Mouse (Mus musculus): ENCODE data around the gene Nek7.

The Nek7 gene

GRCm38 (mm10) chr1:138571038-138571441, 48.9 kb downstream of the Nek7 start:
- DNase-seq (ENCODE audit: low spot score): no peak

DNA sequence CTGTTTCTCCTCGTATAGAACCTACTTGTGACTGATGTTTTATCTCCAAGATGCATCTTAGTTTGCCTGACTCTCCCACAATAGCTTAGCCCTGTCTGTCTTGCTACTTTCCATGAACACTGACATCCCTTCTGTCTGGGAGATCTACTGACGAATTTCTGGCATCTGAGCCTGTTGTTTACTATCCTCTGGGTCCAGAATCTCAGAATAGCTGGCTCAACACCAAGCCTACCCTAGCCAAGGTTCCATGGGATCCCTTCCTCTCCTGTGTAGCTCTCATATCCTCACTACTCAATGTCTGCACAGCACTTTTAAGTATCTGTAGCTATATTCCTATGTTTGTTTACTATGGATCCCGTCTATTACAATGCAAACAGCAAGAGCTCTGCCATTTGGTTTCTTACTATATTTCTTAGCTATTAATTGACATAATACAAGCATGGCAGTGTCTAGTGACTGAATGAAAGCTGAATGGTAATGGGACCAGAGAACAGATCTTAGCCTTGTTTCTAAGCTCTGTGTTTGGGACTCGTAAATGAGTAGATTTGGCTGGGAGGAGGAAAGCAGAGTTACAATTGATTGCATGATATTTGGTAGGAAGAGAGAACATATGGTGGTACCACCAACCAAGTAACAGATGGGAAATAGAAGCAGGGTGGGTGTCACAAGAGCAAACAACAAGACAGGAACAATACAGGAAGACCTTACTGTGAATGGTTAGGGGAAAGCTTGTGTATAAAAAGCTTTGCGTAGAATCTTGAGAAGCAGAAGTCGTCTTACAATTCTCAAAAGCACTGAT, 51.3 kb downstream of the Nek7 start:
- no peak for DNase-seq (ENCODE audit: low spot score)

DNA sequence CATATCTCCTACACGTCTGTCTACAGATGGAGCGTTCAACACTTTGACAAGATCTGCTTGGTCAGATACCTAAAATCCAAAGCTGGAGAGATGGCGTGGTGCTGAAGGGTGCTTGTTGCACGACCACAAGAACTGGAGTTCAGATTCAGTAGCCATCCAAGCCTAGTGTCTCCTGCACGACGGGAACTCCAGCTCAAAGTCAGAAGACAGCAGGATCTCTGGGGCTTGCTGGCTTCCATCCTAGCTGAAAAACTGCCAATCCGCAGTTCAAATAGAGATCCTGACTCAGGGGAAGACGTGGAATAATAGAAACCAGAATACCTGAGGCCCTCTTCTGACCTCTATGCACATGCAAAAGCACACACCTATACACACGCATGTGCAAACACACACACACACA, 52.0 kb downstream of the Nek7 start:
- DNase-seq (ENCODE audit: low spot score): no peak

DNA sequence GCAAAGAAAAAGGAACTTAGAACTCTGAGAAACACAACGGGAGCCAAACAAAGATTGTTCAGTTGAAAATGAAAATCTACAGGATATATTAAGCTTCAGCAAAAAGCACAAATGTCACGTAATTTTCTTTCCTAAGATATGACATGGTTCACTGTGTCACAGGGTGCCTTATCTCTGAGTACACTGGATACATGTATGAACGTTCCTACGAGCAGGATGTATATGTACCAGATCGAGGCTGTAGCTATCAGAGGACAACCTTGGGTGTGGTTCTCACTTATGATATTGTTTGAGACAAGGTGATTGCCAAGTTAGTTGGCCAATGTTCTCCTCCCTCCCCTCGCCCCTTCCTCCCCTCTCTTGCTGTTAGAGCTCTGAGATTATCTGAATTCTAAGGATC, 55.3 kb downstream of the Nek7 start:
- no peak for DNase-seq (ENCODE audit: low spot score)

- no peak for DNase-seq (ENCODE audit: low spot score)
These were observed 59.2 kb downstream of the Nek7 start for GRCm38 (mm10) chr1:138560733-138561132.

GRCm38 (mm10) chr1:138559213-138560101, 60.5 kb downstream of the Nek7 start:
- DNase-seq (ENCODE audit: low spot score): peak; percentile 75

GRCm38 (mm10) chr1:138558342-138558741, 61.6 kb downstream of the Nek7 start:
- DNase-seq (ENCODE audit: low spot score): peak; percentile 34

DNA sequence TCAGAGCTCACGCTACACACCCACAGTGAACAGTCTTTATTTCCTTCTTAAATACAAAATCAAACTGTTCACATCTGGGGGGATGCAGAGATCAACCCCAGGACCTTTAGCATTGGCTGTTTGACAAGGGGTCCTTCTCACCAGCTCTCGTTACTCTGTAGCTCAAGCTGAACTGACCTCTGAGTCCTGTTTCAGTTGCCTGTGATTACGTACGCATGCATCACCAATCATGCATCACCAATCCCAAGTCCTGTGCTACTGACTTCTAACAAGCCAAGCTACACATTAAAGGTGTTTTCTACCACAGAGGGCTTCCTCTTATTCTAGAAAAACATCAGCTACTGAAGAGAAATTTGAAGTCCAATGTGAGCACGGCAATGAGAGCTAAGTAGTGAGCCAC, 65.0 kb downstream of the Nek7 start:
- no peak for DNase-seq (ENCODE audit: low spot score)

DNA sequence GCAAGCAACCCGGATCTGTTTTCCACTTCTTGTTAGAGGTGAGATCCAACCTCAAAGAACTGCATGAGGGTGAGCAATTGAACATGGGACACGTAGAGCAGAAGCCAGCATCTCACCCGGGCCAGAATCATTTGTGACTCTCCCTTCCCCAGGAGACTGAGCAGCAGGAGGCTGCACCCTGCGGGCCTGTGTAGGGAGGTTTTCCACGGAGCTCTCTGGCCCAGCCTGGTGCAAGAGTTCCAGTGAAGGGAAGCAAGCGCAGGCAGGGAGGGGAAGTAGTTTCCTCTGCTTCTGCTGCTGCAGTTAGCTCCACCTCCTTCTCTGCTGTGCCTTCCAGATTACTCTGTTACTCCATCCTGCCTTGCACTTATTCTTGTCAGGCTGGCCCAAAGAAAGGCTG, 69.8 kb downstream of the Nek7 start:
- DNase-seq (ENCODE audit: low spot score): no peak

DNA sequence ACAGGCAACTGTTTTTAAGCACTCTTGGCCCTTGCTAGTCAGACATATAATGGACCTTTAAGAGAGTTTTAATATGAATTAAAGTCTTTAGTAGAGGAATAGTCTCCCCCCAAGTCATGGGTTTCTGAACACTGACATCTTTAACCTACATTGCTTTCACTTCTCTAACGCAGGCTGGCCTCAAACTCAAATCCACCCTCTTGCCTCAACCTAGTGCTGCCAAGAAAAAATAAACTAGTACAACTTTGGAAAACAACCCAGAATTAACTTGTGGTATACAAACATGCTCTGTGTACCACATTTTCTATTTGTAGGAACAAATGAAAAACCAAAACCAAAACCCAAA, 77.8 kb downstream of the Nek7 start:
- DNase-seq (ENCODE audit: low spot score): no peak

DNA sequence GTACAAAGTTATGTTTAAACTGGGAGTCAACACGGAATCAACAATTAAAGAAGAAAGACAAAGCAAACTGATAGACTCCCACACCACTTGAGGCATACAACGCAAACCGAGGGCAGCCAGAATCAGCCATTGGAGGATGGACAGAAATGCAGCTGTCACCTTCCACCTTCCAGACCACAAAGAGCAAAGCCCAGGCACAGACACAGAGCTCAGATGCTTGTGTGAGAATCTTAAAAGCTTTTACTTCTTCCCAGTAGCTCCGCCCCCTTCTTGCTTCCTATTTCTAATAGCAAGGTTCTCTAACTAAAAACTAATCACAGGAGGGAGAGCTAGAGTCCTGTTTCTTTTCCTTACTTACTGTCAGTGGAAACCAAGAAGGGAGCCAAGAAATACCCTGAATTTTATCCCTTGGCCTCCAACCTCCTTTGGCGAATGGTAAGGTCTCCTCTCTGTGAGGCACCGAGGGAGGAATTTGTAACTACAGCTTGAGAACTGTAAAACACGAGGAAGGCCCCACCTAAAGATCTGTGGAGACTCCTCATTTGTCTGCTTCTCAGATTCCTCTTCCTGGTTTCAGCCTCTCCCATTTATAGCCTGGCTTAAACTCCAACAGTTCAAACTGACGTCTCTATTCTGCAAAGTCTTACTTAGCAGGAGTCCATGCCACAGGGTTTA, 78.3 kb downstream of the Nek7 start:
- no peak for DNase-seq (ENCODE audit: low spot score)

DNA sequence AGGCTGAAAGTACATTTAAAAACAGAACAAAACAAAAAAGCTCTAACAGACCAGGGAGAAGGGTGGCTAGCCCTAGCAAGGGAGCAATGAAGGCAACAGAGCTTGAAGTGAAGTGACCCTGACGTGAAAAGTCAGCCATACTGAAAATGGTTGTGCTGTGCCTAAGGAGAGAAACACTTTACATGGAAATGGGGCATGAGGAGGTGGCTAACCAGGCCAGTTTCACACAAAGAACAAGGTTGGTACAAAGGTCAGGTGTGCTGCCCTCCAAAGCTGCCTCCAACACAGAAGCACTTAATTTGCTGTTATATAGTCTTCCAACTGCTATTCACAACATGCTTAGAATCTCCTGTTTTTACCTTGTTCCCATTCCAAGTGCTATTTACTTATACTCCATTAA, 80.2 kb downstream of the Nek7 start:
- no peak for DNase-seq (ENCODE audit: low spot score)

DNA sequence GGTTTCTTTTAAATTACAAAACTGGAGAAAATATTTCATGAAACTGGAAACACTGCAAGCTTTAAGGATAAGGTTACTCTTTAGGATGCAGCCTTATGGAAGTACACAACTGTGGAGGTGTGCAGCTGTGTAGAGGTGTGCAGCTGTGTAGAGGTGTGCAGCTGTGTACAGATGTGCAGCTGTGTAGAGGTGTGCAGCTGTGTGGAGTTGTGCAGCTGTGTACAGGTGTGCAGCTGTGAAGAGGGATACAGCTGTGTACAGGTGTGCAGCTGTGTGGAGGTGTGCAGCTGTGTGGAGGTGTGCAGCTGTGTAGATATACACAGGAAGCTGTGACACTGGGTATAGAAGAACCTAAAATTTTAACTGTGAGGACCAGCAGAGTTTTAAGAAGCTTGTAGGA, 81.7 kb downstream of the Nek7 start:
- DNase-seq (ENCODE audit: low spot score): no peak

GRCm38 (mm10) chr1:138535758-138536574, 84.0 kb downstream of the Nek7 start:
- no peak for DNase-seq (ENCODE audit: low spot score)

DNA sequence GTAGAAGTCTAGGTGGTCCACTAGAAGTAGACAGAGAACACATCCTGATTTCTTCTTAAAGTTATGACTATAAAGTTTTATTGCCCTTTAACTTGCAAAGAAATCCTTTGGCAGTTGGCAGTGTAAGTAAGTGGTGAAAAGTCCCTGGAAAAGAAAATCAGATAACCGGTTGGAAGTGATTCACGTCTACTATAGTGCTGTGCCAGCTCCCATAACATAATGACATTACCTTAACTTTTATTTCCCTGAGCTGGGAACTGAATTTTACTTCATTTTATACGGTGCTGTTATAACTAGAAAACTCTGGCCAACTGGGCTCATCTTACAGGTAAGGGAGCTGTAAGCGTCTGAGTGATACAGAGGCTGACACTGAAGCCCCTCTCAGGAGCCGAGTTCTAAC, 89.3 kb downstream of the Nek7 start:
- no peak for DNase-seq (ENCODE audit: low spot score)

DNA sequence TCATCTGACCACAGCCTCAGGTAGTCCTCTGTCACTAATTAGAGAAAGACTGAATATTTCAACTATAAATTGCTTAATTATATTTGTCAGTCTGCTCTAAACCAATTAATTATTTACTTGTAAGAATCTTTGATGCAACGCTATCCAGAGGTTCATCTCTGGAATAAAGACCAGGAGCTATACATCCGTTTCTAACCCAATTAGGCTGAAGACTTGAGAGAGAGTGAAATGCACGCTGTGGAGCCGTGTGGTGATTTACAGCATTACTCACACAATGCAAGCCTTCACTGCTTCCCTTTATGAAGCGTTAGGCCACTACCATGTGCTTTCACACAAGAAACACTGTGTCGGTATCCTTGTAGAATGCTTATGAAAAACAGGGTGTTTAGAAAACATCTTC, 96.0 kb downstream of the Nek7 start:
- no peak for DNase-seq (ENCODE audit: low spot score)

GRCm38 (mm10) chr1:138518235-138518634, 101.7 kb downstream of the Nek7 start:
- no peak for DNase-seq (ENCODE audit: low spot score)

DNA sequence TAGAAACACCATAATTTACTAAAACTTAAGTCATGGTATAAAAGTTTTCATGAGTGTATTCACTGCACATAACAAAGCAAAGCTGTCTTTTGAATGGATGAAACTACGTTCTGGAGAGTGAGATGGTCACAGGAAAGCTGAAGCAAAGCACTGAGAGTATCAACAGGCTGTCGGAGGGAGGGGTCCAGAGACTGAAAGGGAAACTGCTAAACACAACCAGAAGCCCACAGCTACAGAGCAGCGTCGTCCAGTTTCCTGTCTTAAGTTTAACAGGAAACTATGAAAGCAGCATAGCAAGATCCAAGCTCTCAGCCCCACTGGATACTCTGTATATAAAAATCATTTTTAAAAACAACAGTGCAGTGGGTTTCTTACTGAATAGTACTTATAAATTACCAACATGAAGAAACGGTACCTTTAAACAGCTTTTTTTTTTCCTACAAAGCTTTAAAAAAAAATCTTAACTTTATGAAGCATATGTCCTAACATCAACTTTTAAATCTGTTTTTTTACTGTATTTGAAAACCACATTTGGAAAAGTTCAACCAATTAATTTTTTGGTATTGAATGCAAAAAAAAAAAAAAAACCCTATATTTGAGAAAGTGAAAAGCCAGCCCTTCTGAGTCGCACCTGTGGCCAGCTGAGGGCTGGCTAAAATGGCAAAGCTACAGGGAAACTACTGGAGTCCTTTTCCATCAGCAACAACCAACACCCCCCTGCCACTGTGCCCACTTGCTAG, 102.4 kb downstream of the Nek7 start:
- no peak for DNase-seq (ENCODE audit: low spot score)

- no peak for DNase-seq (ENCODE audit: low spot score)
These were observed 103.0 kb downstream of the Nek7 start for GRCm38 (mm10) chr1:138516946-138517345.

- DNase-seq (ENCODE audit: low spot score): no peak
These were observed 104.6 kb downstream of the Nek7 start for GRCm38 (mm10) chr1:138515362-138515761.

- no peak for DNase-seq (ENCODE audit: low spot score)
These were observed 106.0 kb downstream of the Nek7 start for GRCm38 (mm10) chr1:138513982-138514381.

All from embryo, embryonic 10 days (tissue).